Mouse (Mus musculus) heart, embryonic 10.5 days (tissue): ENCODE results near the gene Cacna1b. TPM values are rescaled to one million over a fixed set of nuclear protein-coding genes. Genes with fewer than 3 reads are reported as not detected.

Source experiments
- DNase-seq: peaks from one replicate; pipeline ENCODE4 v3.0.0-alpha.2; 2017; ENCODE audit warnings: low spot score
- H3K27ac ChIP-seq: fragments of 300-500 bp; sonication (generic); 2 replicates; pipeline ENCODE4 v1.5.1; 2016; ENCODE audit warnings: mild to moderate bottlenecking
- H3K27me3 ChIP-seq: fragments of 300-500 bp; sonication (generic); 2 replicates; pipeline ENCODE4 v1.6.1; 2016; ENCODE audit warnings: mild to moderate bottlenecking; ENCODE audit not compliant: poor library complexity, insufficient read depth, severe bottlenecking
- H3K36me3 ChIP-seq: fragments of 300-500 bp; sonication (generic); 2 replicates; pipeline ENCODE4 v1.6.1; 2016; ENCODE audit warnings: mild to moderate bottlenecking, moderate library complexity
- H3K4me1 ChIP-seq: fragments of 300-500 bp; sonication (generic); 2 replicates; pipeline ENCODE4 v1.6.1; 2016; ENCODE audit warnings: mild to moderate bottlenecking
- H3K4me3 ChIP-seq: fragments of 300-500 bp; sonication (generic); 2 replicates; pipeline ENCODE4 v1.5.1; 2016; ENCODE audit warnings: mild to moderate bottlenecking, moderate library complexity
- H3K9me3 ChIP-seq: fragments of 300-500 bp; sonication (generic); 2 replicates; pipeline ENCODE4 v1.6.1; 2016; ENCODE audit warnings: mild to moderate bottlenecking, moderate library complexity
- WGBS: fragments of 180-500 bp; shearing (Covaris S2); methylation state at CpG from one replicate; pipeline ENCODE4 v1.1.7; 2016; 5-methylcytosine and 5-hydroxymethylcytosine counted together
- polyA plus RNA-seq: library from polyadenylated mRNA; unstranded; fragments of >200 nt; fragmentation: Nextera tagmentation; extraction: Ambion mirVana; gene quantifications from 2 replicates; pipeline ENCODE4 v1.2.1, GENCODE M21; 2016

The Cacna1b gene
- polyA plus RNA-seq, 1 experiment from 2014 or later, result 0.57 TPM

- no peaks in the 10 kb centered on the region for H3K36me3 ChIP-seq
- H3K27ac ChIP-seq, result no peak overlapping the region
- no peaks in the 10 kb centered on the region for H3K4me1 ChIP-seq
- WGBS, result 80% methylated on average over 10 of the region's 10 CpGs
- no peaks in the 10 kb centered on the region for H3K9me3 ChIP-seq
- no peak for DNase-seq
- H3K4me3 ChIP-seq, result no peak overlapping the region
- H3K27me3 ChIP-seq, result no peaks in the 10 kb centered on the region; the same call in 1 of the 2 replicates
These were observed 57.0 kb downstream of the Cacna1b start for GRCm38 (mm10) chr2:24705929-24706328.

- peak; percentile 63 for DNase-seq
- Histone ChIP-seq H3K27me3 (no peaks in the 10 kb centered on the region; the same call in 1 of the 2 replicates), H3K4me3 (no peak overlapping the region), H3K4me1 (no peaks in the 10 kb centered on the region), H3K9me3 (no peaks in the 10 kb centered on the region), H3K36me3 (no peaks in the 10 kb centered on the region), H3K27ac (no peak overlapping the region)
- WGBS, result 72% methylated on average over 3 of the region's 3 CpGs
These were observed 60.6 kb downstream of the Cacna1b start for GRCm38 (mm10) chr2:24702208-24702957.

GRCm38 (mm10) chr2:24697281-24697980 is 65.5 kb downstream of the Cacna1b start:
- no peaks in the 10 kb centered on the region for H3K4me1 ChIP-seq
- DNase-seq, result peak; percentile 61
- no peaks in the 10 kb centered on the region for H3K36me3 ChIP-seq
- no peaks in the 10 kb centered on the region for H3K27me3 ChIP-seq
- H3K4me3 ChIP-seq, result no peak overlapping the region
- WGBS, result 80% methylated on average over 8 of the region's 8 CpGs
- H3K9me3 ChIP-seq, result no peaks in the 10 kb centered on the region
- H3K27ac ChIP-seq, result no peak overlapping the region

- no peak overlapping the region for H3K4me3 ChIP-seq
- no peaks in the 10 kb centered on the region for H3K27me3 ChIP-seq
- H3K36me3 ChIP-seq, result no peaks in the 10 kb centered on the region
- H3K4me1 ChIP-seq, result no peaks in the 10 kb centered on the region
- H3K9me3 ChIP-seq, result no peaks in the 10 kb centered on the region
- DNase-seq, result peak; percentile 27
- WGBS, result 84% methylated on average over 2 of the region's 2 CpGs
- H3K27ac ChIP-seq, result no peak overlapping the region
These were observed 70.6 kb downstream of the Cacna1b start for GRCm38 (mm10) chr2:24692371-24692770.

GRCm38 (mm10) chr2:24690356-24690755 is 72.6 kb downstream of the Cacna1b start:
- H3K27me3 ChIP-seq, result no peaks in the 10 kb centered on the region
- H3K4me1 ChIP-seq, result no peaks in the 10 kb centered on the region
- no peaks in the 10 kb centered on the region for H3K36me3 ChIP-seq
- 100% methylated on average over 2 of the region's 2 CpGs for WGBS
- H3K4me3 ChIP-seq, result no peak overlapping the region
- peak; percentile 42 for DNase-seq
- H3K27ac ChIP-seq, result no peak overlapping the region
- no peaks in the 10 kb centered on the region for H3K9me3 ChIP-seq

- H3K9me3 ChIP-seq, result no peaks in the 10 kb centered on the region
- H3K27ac ChIP-seq, result no peak overlapping the region
- DNase-seq, result peak; percentile 67
- 74% methylated on average over 5 of the region's 5 CpGs for WGBS
- H3K4me3 ChIP-seq, result no peak overlapping the region
- H3K36me3 ChIP-seq, result no peaks in the 10 kb centered on the region
- H3K4me1 ChIP-seq, result no peaks in the 10 kb centered on the region
- H3K27me3 ChIP-seq, result peaks cover 11% of the 10 kb centered on the region
These were observed 77.6 kb downstream of the Cacna1b start for GRCm38 (mm10) chr2:24685347-24685746.

GRCm38 (mm10) chr2:24684796-24685195 is 78.2 kb downstream of the Cacna1b start:
- H3K27ac ChIP-seq, result no peak overlapping the region
- H3K36me3 ChIP-seq, result no peaks in the 10 kb centered on the region
- peaks cover 16% of the 10 kb centered on the region for H3K27me3 ChIP-seq
- WGBS, result 83% methylated on average over 4 of the region's 4 CpGs
- H3K4me1 ChIP-seq, result no peaks in the 10 kb centered on the region
- peak; percentile 19 for DNase-seq
- no peaks in the 10 kb centered on the region for H3K9me3 ChIP-seq
- H3K4me3 ChIP-seq, result no peak overlapping the region

GRCm38 (mm10) chr2:24683266-24683665 is 79.7 kb downstream of the Cacna1b start:
- peaks cover 32% of the 10 kb centered on the region for H3K27me3 ChIP-seq
- no peaks in the 10 kb centered on the region for H3K9me3 ChIP-seq
- 82% methylated on average over 3 of the region's 3 CpGs for WGBS
- H3K4me3 ChIP-seq, result no peak overlapping the region
- H3K4me1 ChIP-seq, result peaks cover 8% of the 10 kb centered on the region
- peak; percentile 51 for DNase-seq
- H3K27ac ChIP-seq, result no peak overlapping the region
- H3K36me3 ChIP-seq, result no peaks in the 10 kb centered on the region

GRCm38 (mm10) chr2:24680731-24681130 is 82.2 kb downstream of the Cacna1b start:
- 86% methylated on average over 1 of the region's 1 CpGs for WGBS

GRCm38 (mm10) chr2:24680176-24680575 is 82.8 kb downstream of the Cacna1b start:
- WGBS, result 89% methylated on average over 2 of the region's 2 CpGs

More at GRCm38 (mm10) chr2:24680731-24681130, 82.2 kb downstream of the Cacna1b start:
- H3K36me3 ChIP-seq, result no peaks in the 10 kb centered on the region
- no peaks in the 10 kb centered on the region for H3K9me3 ChIP-seq
- no peak for DNase-seq
- peaks cover 43% of the 10 kb centered on the region for H3K27me3 ChIP-seq
- H3K4me3 ChIP-seq, result no peak overlapping the region
- no peak overlapping the region for H3K27ac ChIP-seq
- peaks cover 8% of the 10 kb centered on the region for H3K4me1 ChIP-seq

GRCm38 (mm10) chr2:24679012-24679651 is 83.8 kb downstream of the Cacna1b start:
- H3K4me1 ChIP-seq, result peaks cover 8% of the 10 kb centered on the region
- H3K9me3 ChIP-seq, result no peaks in the 10 kb centered on the region
- DNase-seq, result peak; percentile 85
- H3K27ac ChIP-seq, result no peak overlapping the region
- H3K27me3 ChIP-seq, result peaks cover 43% of the 10 kb centered on the region
- no peaks in the 10 kb centered on the region for H3K36me3 ChIP-seq
- WGBS, result 32% methylated on average over 50 of the region's 50 CpGs
- H3K4me3 ChIP-seq, result peak overlapping the region; percentile 55

More at GRCm38 (mm10) chr2:24680176-24680575, 82.8 kb downstream of the Cacna1b start:
- DNase-seq, result no peak
- Histone ChIP-seq H3K27me3 (peaks cover 43% of the 10 kb centered on the region), H3K4me1 (peaks cover 8% of the 10 kb centered on the region), H3K27ac (no peak overlapping the region), H3K4me3 (no peak overlapping the region), H3K9me3 (no peaks in the 10 kb centered on the region), H3K36me3 (no peaks in the 10 kb centered on the region)

- Histone ChIP-seq H3K4me3 (peak overlapping the region; percentile 55), H3K27ac (no peak overlapping the region)
- WGBS, result 62% methylated on average over 5 of the region's 5 CpGs
These were observed 84.4 kb downstream of the Cacna1b start for GRCm38 (mm10) chr2:24678538-24678937.

GRCm38 (mm10) chr2:24678110-24678509 is 84.8 kb downstream of the Cacna1b start:
- no peaks in the 10 kb centered on the region for H3K36me3 ChIP-seq
- H3K27ac ChIP-seq, result no peak overlapping the region
- no peak for DNase-seq
- no peak overlapping the region for H3K4me3 ChIP-seq
- H3K4me1 ChIP-seq, result peaks cover 8% of the 10 kb centered on the region
- WGBS, result 74% methylated on average over 4 of the region's 4 CpGs
- no peaks in the 10 kb centered on the region for H3K9me3 ChIP-seq
- H3K27me3 ChIP-seq, result peaks cover 43% of the 10 kb centered on the region

More at GRCm38 (mm10) chr2:24678538-24678937, 84.4 kb downstream of the Cacna1b start:
- Histone ChIP-seq H3K4me1 (peaks cover 8% of the 10 kb centered on the region), H3K27me3 (peaks cover 43% of the 10 kb centered on the region), H3K9me3 (no peaks in the 10 kb centered on the region), H3K36me3 (no peaks in the 10 kb centered on the region)
- DNase-seq, result no peak
